Mouse (Mus musculus): ENCODE measurements around the gene Usp44. TPM values are rescaled to one million over a fixed set of nuclear protein-coding genes. Genes with fewer than 3 reads are reported as not detected.

Gene Usp44
- polyA plus RNA-seq, 1 experiment from 2014 or later = 25.7 TPM

GRCm38 (mm10) chr10:93876772-93877171 lies 45.4 kb downstream of the Usp44 start:
- Histone ChIP-seq H3K36me3 (peaks cover 78% of the 10 kb centered on the region), H3K27me3 (ENCODE audit: low read depth, poor library complexity, severe bottlenecking) (no peaks in the 10 kb centered on the region), H3K4me1 (no peaks in the 10 kb centered on the region), H3K9me3 (replicated peaks) (no peaks in the 10 kb centered on the region), H3K4me3 (no peak overlapping the region), H3K27ac (replicated peaks) (no peak overlapping the region)
- DNase-seq (ENCODE audit: low spot score) = no peak
- 94% methylated on average over 1 of the region's 1 CpGs for WGBS

GRCm38 (mm10) chr10:93878732-93879131 lies 47.4 kb downstream of the Usp44 start:
- WGBS = 91% methylated on average over 4 of the region's 4 CpGs
- Histone ChIP-seq H3K36me3 (peaks cover 70% of the 10 kb centered on the region), H3K27me3 (ENCODE audit: low read depth, poor library complexity, severe bottlenecking) (no peaks in the 10 kb centered on the region), H3K4me1 (no peaks in the 10 kb centered on the region), H3K4me3 (no peak overlapping the region), H3K27ac (replicated peaks) (no peak overlapping the region), H3K9me3 (replicated peaks) (no peaks in the 10 kb centered on the region)
- DNase-seq (ENCODE audit: low spot score) = no peak

GRCm38 (mm10) chr10:93881918-93882317 lies 50.6 kb downstream of the Usp44 start:
- no peaks in the 10 kb centered on the region for H3K4me1 ChIP-seq
- DNase-seq (ENCODE audit: low spot score) = no peak
- no peak overlapping the region for H3K27ac ChIP-seq (replicated peaks)
- H3K36me3 ChIP-seq = peaks cover 71% of the 10 kb centered on the region
- H3K9me3 ChIP-seq (replicated peaks) = no peaks in the 10 kb centered on the region
- H3K27me3 ChIP-seq (ENCODE audit: low read depth, poor library complexity, severe bottlenecking) = no peaks in the 10 kb centered on the region
- H3K4me3 ChIP-seq = no peak overlapping the region

- no peaks in the 10 kb centered on the region for H3K27me3 ChIP-seq (ENCODE audit: low read depth, poor library complexity, severe bottlenecking)
- H3K27ac ChIP-seq (replicated peaks) = no peak overlapping the region
- H3K36me3 ChIP-seq = peaks cover 71% of the 10 kb centered on the region
- H3K9me3 ChIP-seq (replicated peaks) = no peaks in the 10 kb centered on the region
- no peak for DNase-seq (ENCODE audit: low spot score)
- peaks cover 1% of the 10 kb centered on the region for H3K4me1 ChIP-seq
- 91% methylated on average over 8 of the region's 8 CpGs for WGBS
- no peak overlapping the region for H3K4me3 ChIP-seq
Observed at GRCm38 (mm10) chr10:93882738-93883364, 51.5 kb downstream of the Usp44 start.

GRCm38 (mm10) chr10:93885839-93886477 lies 54.6 kb downstream of the Usp44 start:
- Histone ChIP-seq H3K4me1 (peaks cover 17% of the 10 kb centered on the region), H3K27ac (replicated peaks) (no peak overlapping the region), H3K36me3 (peaks cover 46% of the 10 kb centered on the region), H3K4me3 (no peak overlapping the region), H3K9me3 (replicated peaks) (no peaks in the 10 kb centered on the region), H3K27me3 (ENCODE audit: low read depth, poor library complexity, severe bottlenecking) (no peaks in the 10 kb centered on the region)
- WGBS = 97% methylated on average over 14 of the region's 14 CpGs
- no peak for DNase-seq (ENCODE audit: low spot score)

GRCm38 (mm10) chr10:93888590-93888934 lies 57.2 kb downstream of the Usp44 start:
- peaks cover 37% of the 10 kb centered on the region for H3K36me3 ChIP-seq
- peak overlapping the region; percentile 86 for H3K4me3 ChIP-seq
- H3K27ac ChIP-seq (replicated peaks) = peak overlapping the region; percentile 94
- H3K9me3 ChIP-seq (replicated peaks) = no peaks in the 10 kb centered on the region
- DNase-seq (ENCODE audit: low spot score) = no peak
- H3K27me3 ChIP-seq (ENCODE audit: low read depth, poor library complexity, severe bottlenecking) = no peaks in the 10 kb centered on the region
- WGBS = 27% methylated on average over 10 of the region's 10 CpGs
- H3K4me1 ChIP-seq = peaks cover 17% of the 10 kb centered on the region

- no peaks in the 10 kb centered on the region for H3K27me3 ChIP-seq (ENCODE audit: low read depth, poor library complexity, severe bottlenecking)
- peak; percentile 70 for DNase-seq (ENCODE audit: low spot score)
- under 1% methylated on average over 38 of the region's 38 CpGs for WGBS
Observed at GRCm38 (mm10) chr10:93888935-93889578, 57.7 kb downstream of the Usp44 start.

GRCm38 (mm10) chr10:93889579-93889950 lies 58.2 kb downstream of the Usp44 start:
- Histone ChIP-seq H3K27ac (replicated peaks) (peak overlapping the region; percentile 94), H3K36me3 (peaks cover 27% of the 10 kb centered on the region), H3K4me3 (peak overlapping the region; percentile 86), H3K27me3 (ENCODE audit: low read depth, poor library complexity, severe bottlenecking) (no peaks in the 10 kb centered on the region), H3K9me3 (replicated peaks) (no peaks in the 10 kb centered on the region), H3K4me1 (peaks cover 17% of the 10 kb centered on the region)
- peak; percentile 93 for DNase-seq (ENCODE audit: low spot score)
- WGBS = 0% methylated on average over 26 of the region's 30 CpGs

More at GRCm38 (mm10) chr10:93888935-93889578, 57.7 kb downstream of the Usp44 start:
- H3K36me3 ChIP-seq = peaks cover 32% of the 10 kb centered on the region
- H3K4me1 ChIP-seq = peaks cover 17% of the 10 kb centered on the region
- H3K27ac ChIP-seq (replicated peaks) = peak overlapping the region; percentile 94
- peak overlapping the region; percentile 86 for H3K4me3 ChIP-seq
- H3K9me3 ChIP-seq (replicated peaks) = no peaks in the 10 kb centered on the region

GRCm38 (mm10) chr10:93889976-93890375 lies 58.6 kb downstream of the Usp44 start:
- H3K27ac ChIP-seq (replicated peaks) = peak overlapping the region; percentile 94
- no peak for DNase-seq (ENCODE audit: low spot score)
- 1% methylated on average over 22 of the region's 22 CpGs for WGBS
- H3K9me3 ChIP-seq (replicated peaks) = no peaks in the 10 kb centered on the region
- peaks cover 22% of the 10 kb centered on the region for H3K36me3 ChIP-seq
- H3K27me3 ChIP-seq (ENCODE audit: low read depth, poor library complexity, severe bottlenecking) = no peaks in the 10 kb centered on the region
- H3K4me3 ChIP-seq = peak overlapping the region; percentile 86
- peaks cover 17% of the 10 kb centered on the region for H3K4me1 ChIP-seq

- Histone ChIP-seq H3K27me3 (ENCODE audit: low read depth, poor library complexity, severe bottlenecking) (no peaks in the 10 kb centered on the region), H3K36me3 (peaks cover 17% of the 10 kb centered on the region), H3K27ac (replicated peaks) (peak overlapping the region; percentile 94), H3K4me3 (peak overlapping the region; percentile 86), H3K4me1 (peaks cover 17% of the 10 kb centered on the region), H3K9me3 (replicated peaks) (no peaks in the 10 kb centered on the region)
- WGBS = 68% methylated on average over 4 of the region's 4 CpGs
- no peak for DNase-seq (ENCODE audit: low spot score)
Observed at GRCm38 (mm10) chr10:93890565-93890964, 59.2 kb downstream of the Usp44 start.

- 87% methylated on average over 1 of the region's 1 CpGs for WGBS
- Histone ChIP-seq H3K4me3 (no peak overlapping the region), H3K27ac (replicated peaks) (no peak overlapping the region), H3K4me1 (peaks cover 17% of the 10 kb centered on the region), H3K27me3 (ENCODE audit: low read depth, poor library complexity, severe bottlenecking) (no peaks in the 10 kb centered on the region), H3K9me3 (replicated peaks) (no peaks in the 10 kb centered on the region), H3K36me3 (peaks cover 12% of the 10 kb centered on the region)
- DNase-seq (ENCODE audit: low spot score) = no peak
Observed at GRCm38 (mm10) chr10:93891031-93891430, 59.7 kb downstream of the Usp44 start.

- WGBS = 86% methylated on average over 4 of the region's 4 CpGs
- H3K4me1 ChIP-seq = peaks cover 17% of the 10 kb centered on the region
- DNase-seq (ENCODE audit: low spot score) = no peak
Observed at GRCm38 (mm10) chr10:93892551-93892950, 61.2 kb downstream of the Usp44 start.

GRCm38 (mm10) chr10:93897043-93897646 lies 65.8 kb downstream of the Usp44 start, which contains the start of gene Metap2:
Metap2 (minus strand) TSS chr10:93897093.
- H3K36me3 ChIP-seq = no peaks in the 10 kb centered on the region
- no peak within 1 kb of the TSS for H3K4me3 ChIP-seq
- H3K27ac ChIP-seq (replicated peaks) = no peak within 1 kb of the TSS
- H3K27me3 ChIP-seq (ENCODE audit: low read depth, poor library complexity, severe bottlenecking) = no peaks in the 10 kb centered on the region
- no peak for DNase-seq (ENCODE audit: low spot score)
- H3K4me1 ChIP-seq = no peaks in the 10 kb centered on the region
- 73% methylated on average over 7 of the region's 7 CpGs for WGBS
- no peaks in the 10 kb centered on the region for H3K9me3 ChIP-seq (replicated peaks)

More at GRCm38 (mm10) chr10:93892551-93892950, 61.2 kb downstream of the Usp44 start:
- Histone ChIP-seq H3K27me3 (ENCODE audit: low read depth, poor library complexity, severe bottlenecking) (no peaks in the 10 kb centered on the region), H3K27ac (replicated peaks) (no peak overlapping the region), H3K9me3 (replicated peaks) (no peaks in the 10 kb centered on the region), H3K36me3 (no peaks in the 10 kb centered on the region), H3K4me3 (no peak overlapping the region)

Data from midbrain, embryonic 10.5 days (tissue).